Mouse (Mus musculus) heart, postnatal 0 days (tissue): ENCODE measurements around the gene Ddx52.

ENCODE experiments used
- CTCF ChIP-seq: IDR thresholded peaks from 2 replicates; pipeline ENCODE4 v1.5.1; 2016; ENCODE audit warnings: antibody characterized with exemption, control low read depth, low read depth
- EP300 ChIP-seq: IDR thresholded peaks from 2 replicates; pipeline ENCODE4 v1.6.1; 2016; ENCODE audit warnings: antibody characterized with exemption, low read depth

DNA sequence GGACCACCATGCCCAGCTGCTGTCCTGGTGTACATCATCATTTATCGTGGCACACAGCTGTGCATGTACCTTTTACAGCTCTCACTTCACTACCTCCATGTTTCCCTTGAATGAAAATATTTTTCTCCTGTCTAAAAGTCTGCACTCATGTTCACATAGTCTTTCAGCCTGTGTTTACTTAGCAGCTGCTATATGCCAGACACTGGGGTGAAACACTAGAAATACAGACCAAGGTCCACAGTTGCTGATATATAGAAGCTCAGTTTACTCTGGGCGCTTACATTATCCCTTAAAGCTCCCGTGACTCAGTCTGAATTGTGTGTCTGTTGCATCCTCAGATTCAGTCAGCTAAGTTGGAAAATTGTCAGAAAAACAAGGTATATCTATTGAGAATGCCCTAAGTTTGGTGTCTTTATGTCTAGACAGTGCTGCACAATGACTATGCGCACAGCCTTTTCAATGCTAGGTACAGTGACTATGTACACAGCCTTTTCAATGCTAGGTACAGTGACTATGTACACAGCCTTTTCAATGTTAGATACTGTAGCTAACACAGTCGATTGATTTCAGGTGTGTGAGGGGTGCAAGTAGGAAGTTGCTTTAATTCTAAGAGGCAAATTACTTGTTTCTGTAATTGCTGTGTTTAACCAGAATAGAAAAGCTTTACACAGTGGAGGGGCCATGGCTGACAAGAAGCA lies 55.5 kb downstream of the Ddx52 start:
- no peak for TF ChIP-seq CTCF
- no peak for TF ChIP-seq EP300
